Mouse (Mus musculus) neural tube, embryonic 11.5 days (tissue): ENCODE results near the gene Prpf6. TPM values are rescaled to one million over a fixed set of nuclear protein-coding genes. Genes with fewer than 3 reads are reported as not detected.

Experiments
- microRNA-seq: library from miRNA; unstranded; fragments of <30 nt; microRNA quantifications from one replicate; pipeline ENCODE4, GENCODE M21; 2016
- polyA plus RNA-seq: library from polyadenylated mRNA; unstranded; fragments of >200 nt; fragmentation: Nextera tagmentation; extraction: Ambion mirVana; gene quantifications from 2 replicates; pipeline ENCODE4 v1.2.1, GENCODE M21; 2014

The Prpf6 gene
- polyA plus RNA-seq, 1 experiment from 2014 or later, result 85.1 TPM

Small RNAs within 50 kb of the gene (microRNA-seq; reads per million reads assigned to microRNA genes)
- gene Mir7006, result not detected

Other genes with a start within 250 kb of the Prpf6 start
- gene Zgpat, start 226.9 kb upstream of the Prpf6 start, polyA plus RNA-seq, result 44.5 and 46.4 TPM in 2 replicates
- gene Arfrp1, start 226.5 kb upstream of the Prpf6 start, polyA plus RNA-seq, result 63.3 and 69.8 TPM in 2 replicates
- gene Lime1, start 211.8 kb upstream of the Prpf6 start, polyA plus RNA-seq, result 23.9 and 24.2 TPM in 2 replicates
- gene Zbtb46, start 132.4 kb upstream of the Prpf6 start, polyA plus RNA-seq, result 20.2 and 21.9 TPM in 2 replicates
- gene Abhd16b, start 98.7 kb upstream of the Prpf6 start, polyA plus RNA-seq, result 0.22 TPM in 1 of 2 replicates, not detected in the other
- gene Tpd52l2, start 94.7 kb upstream of the Prpf6 start, polyA plus RNA-seq, result 141 and 142 TPM in 2 replicates
- 107 and 120 TPM in 2 replicates for gene Dnajc5, start 71.4 kb upstream of the Prpf6 start, polyA plus RNA-seq
- 51.8 and 52.2 TPM in 2 replicates for gene Uckl1, start 7.0 kb upstream of the Prpf6 start, polyA plus RNA-seq
- 38.1 and 39.5 TPM in 2 replicates for gene Zfp512b, start 935 bp downstream of the Prpf6 start, polyA plus RNA-seq
- gene Samd10, start 7.3 kb downstream of the Prpf6 start, polyA plus RNA-seq, result 74.6 and 90.1 TPM in 2 replicates
- not detected in 2 replicates for gene Gm29797, start 65.2 kb downstream of the Prpf6 start, polyA plus RNA-seq
- 17.6 and 18.1 TPM in 2 replicates for gene Sox18, start 79.8 kb downstream of the Prpf6 start, polyA plus RNA-seq
- 20.9 and 26.6 TPM in 2 replicates for gene Tcea2, start 88.4 kb downstream of the Prpf6 start, polyA plus RNA-seq
- 66.6 and 68.9 TPM in 2 replicates for gene Rgs19, start 102.1 kb downstream of the Prpf6 start, polyA plus RNA-seq
- not detected in 2 replicates for gene Lkaaear1, start 106.6 kb downstream of the Prpf6 start, polyA plus RNA-seq
- gene Oprl1, start 123.1 kb downstream of the Prpf6 start, polyA plus RNA-seq, result 19.9 and 21.5 TPM in 2 replicates
- 36.6 and 42.3 TPM in 2 replicates for gene Myt1, start 171.5 kb downstream of the Prpf6 start, polyA plus RNA-seq
- gene Pcmtd2, start 246.0 kb downstream of the Prpf6 start, polyA plus RNA-seq, result 31.9 and 33.1 TPM in 2 replicates